Mouse (Mus musculus) gastrocnemius, postnatal 36 days (tissue): ENCODE data around the gene Lrrc4. TPM values are rescaled to one million over a fixed set of nuclear protein-coding genes. Genes with fewer than 3 reads are reported as not detected.

Source experiments
- DNase-seq, 2 experiments: peaks; one replicate each; pipeline ENCODE4 v3.0.0; 2022
- intact Hi-C: fragments of 180-260 bp; cut with DNase I; formaldehyde crosslinking; loops from one replicate; pipeline ENCODE4 v1.15.1; 2025
- total RNA-seq, 2 experiments: library from RNA; stranded (reverse); gene quantifications; 2 replicates each; pipeline ENCODE4 v1.2.3; 2021

The Lrrc4 gene
- total RNA-seq, 2 experiments from 2014 or later: 0.20 to 0.44 TPM

- no peak for DNase-seq
- intact Hi-C loops: no loop called here
Observed at GRCm38 (mm10) chr6:28685052-28685451, 146.5 kb downstream of the Lrrc4 start.

GRCm38 (mm10) chr6:28681521-28682457 lies 149.8 kb downstream of the Lrrc4 start:
- intact Hi-C loops: no loop called here
- DNase-seq: no peak

- intact Hi-C loops: no loop called here
- DNase-seq: no peak
Observed at GRCm38 (mm10) chr6:28680537-28680936, 151.0 kb downstream of the Lrrc4 start.

GRCm38 (mm10) chr6:28678896-28679295 lies 152.7 kb downstream of the Lrrc4 start:
- intact Hi-C loops: no loop called here
- no peak for DNase-seq

DNA sequence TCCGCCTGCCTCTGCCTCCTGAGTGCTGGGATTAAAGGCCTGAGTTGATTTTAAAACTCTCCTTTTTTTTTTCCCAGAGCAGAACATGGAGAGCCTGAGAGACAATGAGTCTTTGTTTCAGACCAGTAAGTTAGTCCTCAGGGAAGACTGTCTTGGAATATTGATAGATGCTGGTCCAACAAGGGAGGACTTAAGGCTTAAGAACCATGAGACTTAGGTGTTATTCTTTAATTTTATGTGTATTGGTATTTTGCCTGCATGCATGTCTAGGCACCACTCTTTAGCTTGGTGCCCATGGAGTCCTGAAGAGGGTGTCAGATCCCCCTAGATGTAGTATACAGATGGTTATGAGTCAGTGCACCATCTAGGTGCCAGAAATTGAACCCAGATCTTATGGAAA lies 156.9 kb downstream of the Lrrc4 start:
- DNase-seq: no peak
- intact Hi-C loops: no loop called here

DNA sequence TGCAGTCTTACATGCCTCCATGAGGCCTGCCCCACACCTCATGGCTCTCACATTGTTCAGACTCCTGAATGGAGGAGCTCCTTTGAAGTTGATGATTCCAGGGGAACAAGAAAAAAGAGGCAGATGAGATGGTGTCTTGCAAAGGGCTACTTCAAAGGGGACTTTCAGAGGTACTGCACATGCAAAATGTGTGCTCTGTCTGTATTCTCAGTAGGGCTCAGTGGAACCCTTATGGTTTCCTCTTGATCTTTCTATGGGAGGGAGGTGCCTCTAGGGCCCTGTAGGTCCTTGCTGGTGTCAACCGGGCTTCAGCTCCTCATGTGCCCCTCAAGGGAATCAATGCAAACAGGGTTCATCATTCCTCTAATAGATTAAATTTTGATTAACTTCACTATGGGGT lies 159.2 kb downstream of the Lrrc4 start:
- intact Hi-C loops: no loop called here
- no peak for DNase-seq

GRCm38 (mm10) chr6:28669251-28669650 lies 162.3 kb downstream of the Lrrc4 start:
- DNase-seq: no peak
- intact Hi-C loops: no loop called here

- intact Hi-C loops: no loop called here
- no peak for DNase-seq
Observed at GRCm38 (mm10) chr6:28667586-28667985, 164.0 kb downstream of the Lrrc4 start.

DNA sequence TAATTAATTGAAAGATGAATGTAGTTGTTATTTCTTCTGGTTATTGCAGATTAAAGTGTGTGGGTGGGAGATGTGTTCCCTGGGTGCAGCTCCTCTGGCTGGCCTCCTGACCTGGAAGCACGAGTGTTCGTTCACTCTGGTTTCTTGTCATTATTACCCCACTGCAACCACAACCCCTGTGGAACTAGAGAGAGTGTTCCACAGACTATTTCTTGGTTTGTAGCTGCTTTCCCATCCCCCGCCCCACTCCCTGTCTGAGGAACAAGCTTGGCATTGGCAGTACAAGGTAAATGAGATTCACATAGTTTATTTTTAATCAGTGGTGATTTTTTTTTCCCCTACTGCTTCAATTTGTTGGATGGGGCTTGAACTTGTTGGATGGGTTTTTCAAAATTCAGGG lies 166.8 kb downstream of the Lrrc4 start:
- intact Hi-C loops: no loop called here
- no peak for DNase-seq

GRCm38 (mm10) chr6:28663670-28664069 lies 167.9 kb downstream of the Lrrc4 start:
- no peak for DNase-seq
- intact Hi-C loops: no loop called here

DNA sequence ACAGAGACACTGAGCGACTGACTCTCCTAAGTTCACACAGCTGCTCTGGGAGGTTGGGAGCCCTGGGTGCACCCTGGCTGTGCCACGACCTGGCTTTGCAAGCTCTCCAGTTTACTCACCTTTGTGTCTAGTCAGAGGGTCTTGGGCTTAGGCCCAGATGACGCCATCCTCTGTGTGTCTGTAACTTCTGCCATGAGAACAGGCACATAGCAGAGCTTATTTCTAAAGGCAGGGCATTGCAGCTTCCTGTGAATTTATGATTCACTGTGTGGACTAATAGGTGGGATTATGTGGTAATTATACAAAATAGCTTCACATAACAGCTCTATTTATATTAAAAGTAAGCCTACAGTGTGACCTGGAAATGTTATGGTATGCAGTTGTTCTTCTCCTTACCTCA lies 168.5 kb downstream of the Lrrc4 start:
- DNase-seq: no peak
- intact Hi-C loops: no loop called here

- no peak for DNase-seq
- intact Hi-C loops: no loop called here
Observed at GRCm38 (mm10) chr6:28656511-28656910, 175.0 kb downstream of the Lrrc4 start.

DNA sequence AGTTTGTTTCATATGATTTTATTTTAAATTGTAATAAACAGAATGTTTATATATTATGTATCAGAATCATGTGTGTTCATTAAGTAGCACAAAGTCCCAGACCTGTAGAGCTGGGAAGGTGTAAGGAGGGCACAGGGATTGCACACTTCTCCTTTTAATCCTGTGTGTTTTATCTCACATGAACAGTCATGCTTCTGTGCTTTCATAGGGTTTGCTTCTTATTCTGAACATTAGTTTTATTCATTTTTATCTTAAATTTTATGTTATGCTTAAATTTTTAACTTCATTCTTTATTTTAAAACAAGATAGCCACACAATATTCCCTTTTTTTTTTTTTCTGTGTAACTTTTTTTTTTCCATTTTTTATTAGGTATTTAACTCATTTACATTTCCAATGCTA lies 186.3 kb downstream of the Lrrc4 start:
- no peak for DNase-seq
- intact Hi-C loops: no loop called here

DNA sequence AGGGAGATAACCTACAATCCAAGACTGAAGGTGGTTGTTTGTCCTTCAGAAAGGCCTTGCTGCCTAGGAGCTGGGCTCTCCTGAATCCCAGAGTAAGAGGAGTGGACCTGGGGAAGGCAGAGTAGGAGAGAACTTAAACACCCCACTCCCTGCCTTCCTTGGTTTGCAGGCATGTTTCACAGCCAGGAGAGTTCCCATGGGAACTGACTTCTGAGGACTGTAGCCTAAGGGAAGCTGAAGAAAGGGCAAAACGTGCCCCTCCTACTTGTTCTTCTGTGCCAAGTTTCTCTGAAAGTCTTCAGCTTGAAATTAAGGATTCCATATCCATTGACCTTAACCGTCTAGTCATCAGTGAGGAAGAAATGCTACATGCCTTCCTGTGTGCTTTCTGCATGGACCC lies 188.6 kb downstream of the Lrrc4 start:
- intact Hi-C loops: no loop called here
- DNase-seq: no peak

DNA sequence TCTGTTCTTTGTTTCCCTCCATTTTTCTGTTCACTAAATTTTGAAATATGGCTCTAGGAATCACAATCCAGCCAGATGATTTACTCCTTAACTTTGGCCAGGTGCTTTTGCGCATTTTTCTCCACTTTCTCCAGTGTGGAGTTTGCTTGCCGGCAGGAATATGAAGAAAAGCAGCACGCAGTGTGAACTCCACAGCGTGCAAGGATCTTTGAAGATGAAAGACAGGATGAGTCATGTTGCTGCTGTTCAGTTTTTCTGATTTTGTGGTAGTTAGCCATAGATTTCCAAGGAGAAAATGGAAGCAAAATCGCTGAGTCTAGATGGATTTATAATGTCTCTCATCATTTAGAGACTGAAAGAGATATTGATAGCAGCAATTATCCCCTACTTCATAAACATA lies 191.5 kb downstream of the Lrrc4 start:
- intact Hi-C loops: no loop called here
- no peak for DNase-seq

DNA sequence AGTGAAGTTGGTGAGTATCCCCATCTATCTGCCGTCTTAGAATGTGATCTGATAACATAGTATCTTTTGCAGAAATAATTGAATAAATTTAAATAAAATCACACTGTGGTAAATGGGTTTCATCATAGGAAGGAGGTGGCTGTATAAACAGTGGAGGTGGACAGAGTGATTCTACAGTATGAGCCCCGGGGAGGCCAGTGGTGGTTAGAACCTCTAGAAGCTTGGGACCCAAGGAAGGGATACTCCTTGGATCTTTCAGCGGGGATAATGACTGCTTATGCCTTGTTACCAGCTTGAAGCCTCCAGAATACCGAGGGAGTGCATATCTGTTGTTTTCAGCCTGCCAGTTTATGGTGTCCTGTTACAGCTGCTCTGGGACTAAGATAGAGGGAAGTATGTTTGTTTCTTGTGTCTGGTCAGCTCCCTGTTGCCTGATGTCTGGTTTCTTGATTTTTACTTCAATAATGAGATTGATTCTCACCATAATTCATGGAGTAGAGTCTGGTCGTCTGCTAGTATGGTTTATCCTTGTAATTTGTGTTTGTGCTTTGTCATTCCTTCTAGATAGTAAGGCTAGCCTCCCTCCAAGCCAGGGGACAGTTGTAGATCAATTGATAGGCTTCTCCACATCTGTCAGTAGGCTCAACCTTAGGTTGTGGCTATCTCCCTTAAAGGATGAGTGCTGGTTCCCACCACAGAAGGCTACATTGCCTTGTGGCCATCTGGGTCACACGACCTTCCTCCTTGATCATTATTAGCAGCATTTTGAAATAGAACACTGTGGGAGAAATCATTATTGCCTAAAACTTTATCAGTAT lies 195.8 kb downstream of the Lrrc4 start:
- DNase-seq: no peak
- intact Hi-C loops: no loop called here

DNA sequence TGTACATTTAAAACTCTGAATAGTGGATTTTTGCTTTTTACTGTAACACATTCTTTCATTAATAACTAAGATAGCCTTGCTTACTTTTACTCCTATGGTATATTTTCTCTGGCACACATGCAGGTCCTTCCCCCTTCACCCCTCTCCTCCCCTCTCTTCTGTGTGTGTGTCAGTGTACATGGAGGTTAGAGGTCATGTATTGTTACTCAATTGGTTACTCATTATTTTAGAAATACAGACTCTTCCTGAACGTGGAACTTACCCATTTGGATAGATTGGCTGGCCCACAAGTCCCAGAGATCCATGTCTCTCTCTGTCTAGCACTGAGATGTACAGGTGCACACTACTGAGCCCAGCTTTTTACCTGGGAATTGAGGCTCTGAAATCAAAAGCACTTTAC lies 196.5 kb downstream of the Lrrc4 start:
- no peak for DNase-seq
- intact Hi-C loops: no loop called here

DNA sequence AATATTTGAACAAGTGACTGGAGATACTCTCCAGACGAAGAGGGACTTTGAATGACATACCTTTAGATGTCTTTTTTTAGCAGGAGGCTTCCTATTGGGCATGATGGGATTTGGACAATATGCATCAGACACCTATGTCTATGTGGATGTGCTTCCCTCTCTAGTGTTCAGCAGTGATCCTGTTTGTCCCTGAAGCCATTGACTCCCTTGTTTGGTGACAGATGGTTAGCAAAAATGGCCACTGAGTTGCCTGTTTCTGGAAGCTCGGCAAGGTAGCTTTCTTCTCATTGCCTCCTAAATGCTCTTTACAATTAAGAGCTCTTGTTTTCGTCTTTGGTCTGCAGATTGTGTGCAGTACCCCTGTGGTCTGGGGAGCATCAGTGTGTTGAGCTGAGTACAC lies 197.9 kb downstream of the Lrrc4 start:
- intact Hi-C loops: no loop called here
- no peak for DNase-seq

DNA sequence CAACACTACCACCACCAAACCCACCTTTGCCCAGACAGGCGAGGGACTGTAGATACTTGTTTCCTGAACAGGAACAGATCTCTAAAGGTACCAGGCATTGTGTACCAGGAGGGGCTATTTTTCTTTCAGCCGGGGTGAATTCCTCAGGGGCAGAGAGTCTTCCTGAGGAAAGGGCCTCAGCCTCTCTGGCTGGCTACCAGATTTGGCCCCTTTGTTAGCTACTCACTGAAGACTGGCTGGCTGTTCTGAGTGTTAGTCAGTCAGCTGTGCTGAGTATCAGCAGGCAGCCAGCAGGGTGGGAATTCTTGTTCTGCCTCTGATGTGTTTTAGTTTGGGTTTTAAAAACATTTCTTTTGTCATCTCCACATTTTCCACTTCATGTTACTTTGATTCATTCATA lies 198.4 kb downstream of the Lrrc4 start:
- intact Hi-C loops: no loop called here

DNA sequence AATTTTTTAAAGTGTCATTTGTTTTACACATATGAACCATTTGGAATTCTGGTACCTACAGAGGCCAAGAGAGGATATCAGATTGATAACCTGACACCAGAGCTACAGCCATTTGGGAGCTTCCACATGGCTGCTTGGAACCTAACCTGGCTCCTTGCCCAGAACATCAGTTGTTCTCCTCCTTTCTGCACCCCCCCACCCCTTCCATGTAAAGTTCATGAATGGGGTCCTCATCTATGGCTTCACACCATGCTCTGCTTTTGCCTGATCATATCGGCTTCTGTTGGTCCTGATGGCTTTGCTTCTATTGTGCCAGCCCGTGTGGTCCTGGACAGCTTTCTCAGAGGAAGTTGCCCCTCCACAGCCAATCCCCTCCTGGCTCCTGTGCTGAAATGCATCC lies 200.6 kb downstream of the Lrrc4 start:
- no peak for DNase-seq
- intact Hi-C loops: no loop called here

More for the DNA sequence above, 198.4 kb downstream of the Lrrc4 start:
- DNase-seq: no peak

- intact Hi-C loops: no loop called here
- DNase-seq: no peak
Observed at GRCm38 (mm10) chr6:28629866-28630265, 201.7 kb downstream of the Lrrc4 start.

- intact Hi-C loops: no loop called here
- DNase-seq: no peak
Observed at GRCm38 (mm10) chr6:28628408-28628807, 203.1 kb downstream of the Lrrc4 start.
